In genomic region chr8:103470316-103470715, GRCm38 (mm10) we compare ENCODE assay signal across 20 mouse cellular contexts.
"Had no signal": no experiment of that assay in that cellular context is flagged by ENCODE, and none has a peak within 500 bp of the region (broad histone marks: within the 10 kb centered on the region; RNA-seq: fewer than 3 reads in every experiment).

No protein-coding gene starts in this region.

- H3K9ac ChIP-seq: kidney, embryonic 15.5 days; liver, embryonic 13.5 days; midbrain, embryonic 13.5 days; neural tube, embryonic 12.5 days; neural tube, embryonic 15.5 days had no signal

- H3K4me3 ChIP-seq: kidney, embryonic 15.5 days; liver, embryonic 13.5 days; megakaryocyte, embryonic 14.5 days; midbrain, embryonic 10.5 days; midbrain, embryonic 13.5 days; neural tube, embryonic 12.5 days; neural tube, embryonic 15.5 days had no signal

- ATAC-seq: lung, postnatal 0 days; midbrain, embryonic 13.5 days had no signal

- H3K27me3 ChIP-seq: kidney, embryonic 15.5 days; liver, embryonic 13.5 days; megakaryocyte, embryonic 14.5 days; neural tube, embryonic 12.5 days; neural tube, embryonic 15.5 days had no signal

- H3K27ac ChIP-seq: kidney, embryonic 15.5 days; liver, embryonic 13.5 days; midbrain, embryonic 10.5 days; midbrain, embryonic 13.5 days; neural tube, embryonic 12.5 days; neural tube, embryonic 15.5 days; stomach, postnatal 0 days had no signal

- H3K9me3 ChIP-seq: kidney, embryonic 15.5 days; liver, embryonic 13.5 days; midbrain, embryonic 10.5 days; midbrain, embryonic 13.5 days; neural tube, embryonic 12.5 days; neural tube, embryonic 15.5 days had no signal

- H3K4me2 ChIP-seq: kidney, embryonic 15.5 days; liver, embryonic 13.5 days; midbrain, embryonic 13.5 days; neural tube, embryonic 12.5 days; neural tube, embryonic 15.5 days had no signal

- H3K36me3 ChIP-seq: kidney, embryonic 15.5 days; liver, embryonic 13.5 days; midbrain, embryonic 10.5 days; midbrain, embryonic 13.5 days; neural tube, embryonic 12.5 days; neural tube, embryonic 15.5 days had no signal

- DNase-seq: kidney, adult 2 months; kidney, postnatal 14 days; kidney, postnatal 4 days; liver, embryonic 13.5 days; lung, adult 2 months; lung, postnatal 36 days; right cerebral cortex, adult 18-20 months; right cerebral cortex, postnatal 14 days; right cerebral cortex, postnatal 4 days; thymus, adult 2 months; thymus, postnatal 14 days; thymus, postnatal 4 days had no signal

- H3K4me1 ChIP-seq: liver, embryonic 13.5 days; megakaryocyte, embryonic 14.5 days; neural tube, embryonic 12.5 days; neural tube, embryonic 15.5 days had no signal
